Mouse (Mus musculus): ENCODE data around the gene Rabac1. TPM values are rescaled to one million over a fixed set of nuclear protein-coding genes. Genes with fewer than 3 reads are reported as not detected.

Rabac1 gene
- polyA plus RNA-seq, 1 experiment from 2014 or later: 73.1 TPM

DNA sequence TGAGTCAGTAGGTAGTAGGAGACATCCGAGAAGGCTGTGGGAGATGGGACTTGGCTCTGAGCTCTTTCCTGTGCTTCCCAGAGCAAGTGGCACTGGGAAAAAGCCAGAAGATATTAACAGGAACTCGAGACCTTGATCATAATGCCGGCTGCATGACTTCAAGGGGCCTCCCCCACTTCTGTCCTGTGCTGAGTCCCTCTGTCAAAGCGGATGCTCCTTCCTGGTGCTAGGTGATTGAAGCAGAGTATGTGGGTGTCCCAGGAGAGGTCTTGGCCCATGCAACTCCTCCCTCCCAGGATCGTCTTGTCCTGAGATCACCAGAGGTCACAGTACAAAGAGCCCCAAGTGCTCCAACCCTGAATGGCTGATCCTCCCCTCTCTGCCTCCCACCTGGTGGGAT, 1.3 kb upstream of the Rabac1 start:
- DNase-seq (ENCODE audit: extremely low spot score, low spot score): no peak
- peaks cover 15% of the 10 kb centered on the region for H3K4me1 ChIP-seq
- no peak overlapping the region for H3K27ac ChIP-seq
- no peaks in the 10 kb centered on the region for H3K27me3 ChIP-seq (ENCODE audit: poor library complexity, severe bottlenecking)
- 82% methylated on average over 5 of the region's 5 CpGs for WGBS
- H3K36me3 ChIP-seq (replicated peaks): no peaks in the 10 kb centered on the region
- 0 out of 2 replicates have a peak, but pooled peaks cover 4% of the 10 kb centered on the region for H3K9me3 ChIP-seq
- no peak overlapping the region for H3K4me3 ChIP-seq

DNA sequence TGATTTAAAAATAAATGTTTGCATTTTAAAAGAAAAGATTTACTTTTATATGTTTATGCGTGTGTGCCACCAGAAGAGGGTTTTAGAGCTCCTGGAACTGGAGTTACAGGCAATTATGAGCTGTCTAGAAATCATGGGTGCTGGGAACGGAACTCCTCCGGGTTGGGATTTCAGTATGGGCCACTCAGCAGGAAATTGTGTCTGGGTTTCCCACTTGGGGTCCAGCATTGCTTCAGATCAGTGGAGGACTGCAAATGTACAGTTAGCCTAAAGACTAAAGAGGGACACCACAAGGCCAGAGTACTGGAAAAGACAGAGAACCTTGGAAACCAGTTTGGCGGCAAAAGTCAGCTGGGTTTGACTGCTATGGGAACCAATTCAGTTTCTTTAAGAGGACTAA, 654 bp upstream of the Rabac1 start:
- Histone ChIP-seq H3K27ac (no peak overlapping the region), H3K9me3 (no peaks in the 10 kb centered on the region), H3K27me3 (ENCODE audit: poor library complexity, severe bottlenecking) (no peaks in the 10 kb centered on the region), H3K36me3 (replicated peaks) (no peaks in the 10 kb centered on the region), H3K4me1 (peaks cover 15% of the 10 kb centered on the region), H3K4me3 (no peak overlapping the region)
- no peak for DNase-seq (ENCODE audit: extremely low spot score, low spot score)
- 86% methylated on average over 4 of the region's 4 CpGs for WGBS

DNA sequence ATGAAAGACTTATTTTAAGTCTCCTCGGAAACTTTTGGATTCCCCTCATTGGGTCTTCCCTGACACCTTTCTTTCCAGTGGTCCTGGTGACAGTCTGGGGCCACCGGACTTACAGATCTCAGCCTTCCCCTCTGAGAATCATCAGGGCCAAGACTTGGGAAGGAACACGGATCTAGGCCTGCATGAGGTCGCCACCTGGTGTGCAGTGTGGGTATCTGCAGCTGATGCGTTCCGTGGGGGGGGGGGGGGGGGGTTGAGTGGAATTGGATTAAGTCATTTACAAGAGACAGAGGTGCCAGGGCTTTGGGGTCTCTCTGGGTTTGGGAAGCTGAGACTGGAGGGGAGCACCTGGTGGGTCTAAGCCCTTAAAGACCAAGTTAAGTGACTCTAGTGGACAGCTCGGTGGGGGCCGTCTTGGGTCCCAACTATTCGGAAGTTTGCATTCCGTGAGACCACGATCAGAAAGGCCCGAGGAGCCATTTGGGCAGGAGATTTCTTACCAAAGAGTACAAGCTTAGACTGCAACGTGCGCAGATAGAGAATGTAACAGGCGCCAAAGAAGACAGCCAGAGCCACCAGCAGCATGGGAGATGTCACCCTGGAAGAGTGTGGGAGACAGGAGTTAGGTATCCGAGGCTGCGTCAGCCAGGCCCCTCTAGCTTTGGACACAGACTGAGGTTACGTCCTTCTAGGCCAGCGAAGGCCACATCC, 1.1 kb downstream of the Rabac1 start:
- 11% methylated on average over 19 of the region's 19 CpGs for WGBS
- peak; percentile 65 for DNase-seq (ENCODE audit: extremely low spot score, low spot score)
- H3K4me3 ChIP-seq: peak overlapping the region; percentile 72
- H3K36me3 ChIP-seq (replicated peaks): no peaks in the 10 kb centered on the region
- no peaks in the 10 kb centered on the region for H3K9me3 ChIP-seq
- H3K4me1 ChIP-seq: peaks cover 15% of the 10 kb centered on the region
- no peaks in the 10 kb centered on the region for H3K27me3 ChIP-seq (ENCODE audit: poor library complexity, severe bottlenecking)
- H3K27ac ChIP-seq: peak overlapping the region; percentile 85

DNA sequence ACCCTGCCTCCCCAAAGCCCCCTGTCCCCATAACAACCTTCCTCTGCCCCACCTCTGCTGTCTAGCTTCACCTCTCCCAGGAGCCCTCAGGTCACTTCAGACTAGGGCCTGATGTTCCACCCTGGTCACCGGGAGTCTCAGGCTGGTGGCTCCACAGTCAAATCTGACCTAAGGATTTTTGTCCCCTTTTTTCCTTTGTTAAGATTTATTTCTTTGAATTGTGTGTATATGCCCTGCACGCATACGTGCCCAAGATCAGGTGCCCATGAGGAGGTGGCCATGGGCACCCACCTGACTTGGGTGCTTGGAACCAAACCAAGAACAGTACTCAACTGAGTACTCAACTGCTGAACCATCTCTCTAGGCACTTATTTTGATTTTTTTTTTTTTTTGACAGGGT, 2.2 kb downstream of the Rabac1 start:
- no peak overlapping the region for H3K4me3 ChIP-seq

DNA sequence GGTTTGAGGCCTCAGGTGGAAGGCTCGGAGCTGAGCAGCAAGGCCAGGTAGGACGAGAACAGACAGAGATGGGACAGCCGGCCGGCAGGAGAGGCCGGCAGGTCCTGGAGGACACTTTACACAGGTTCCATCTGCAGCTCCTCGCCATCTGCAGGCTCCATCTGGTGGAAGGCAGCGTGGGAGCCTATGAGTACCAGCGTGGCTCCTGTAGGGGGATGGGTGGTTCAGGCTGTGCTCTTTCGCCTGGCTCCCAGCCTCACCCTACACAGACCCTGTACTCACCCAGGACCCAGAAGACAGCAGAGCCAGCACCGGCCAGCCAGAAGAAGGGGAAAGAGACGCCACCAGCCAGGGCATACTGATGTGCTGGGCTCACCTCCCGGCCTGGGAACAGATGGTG, 2.7 kb downstream of the Rabac1 start:
- no peak overlapping the region for H3K27ac ChIP-seq
- DNase-seq (ENCODE audit: extremely low spot score, low spot score): no peak
- H3K4me1 ChIP-seq: peaks cover 19% of the 10 kb centered on the region
- H3K4me3 ChIP-seq: no peak overlapping the region
- H3K27me3 ChIP-seq (ENCODE audit: poor library complexity, severe bottlenecking): no peaks in the 10 kb centered on the region
- WGBS: 77% methylated on average over 12 of the region's 12 CpGs
- no peaks in the 10 kb centered on the region for H3K9me3 ChIP-seq
- no peaks in the 10 kb centered on the region for H3K36me3 ChIP-seq (replicated peaks)

More for the DNA sequence above, 2.2 kb downstream of the Rabac1 start:
- H3K27me3 ChIP-seq (ENCODE audit: poor library complexity, severe bottlenecking): no peaks in the 10 kb centered on the region
- no peak for DNase-seq (ENCODE audit: extremely low spot score, low spot score)
- H3K27ac ChIP-seq: no peak overlapping the region
- H3K9me3 ChIP-seq: no peaks in the 10 kb centered on the region
- H3K4me1 ChIP-seq: peaks cover 16% of the 10 kb centered on the region
- 96% methylated on average over 3 of the region's 3 CpGs for WGBS
- no peaks in the 10 kb centered on the region for H3K36me3 ChIP-seq (replicated peaks)

DNA sequence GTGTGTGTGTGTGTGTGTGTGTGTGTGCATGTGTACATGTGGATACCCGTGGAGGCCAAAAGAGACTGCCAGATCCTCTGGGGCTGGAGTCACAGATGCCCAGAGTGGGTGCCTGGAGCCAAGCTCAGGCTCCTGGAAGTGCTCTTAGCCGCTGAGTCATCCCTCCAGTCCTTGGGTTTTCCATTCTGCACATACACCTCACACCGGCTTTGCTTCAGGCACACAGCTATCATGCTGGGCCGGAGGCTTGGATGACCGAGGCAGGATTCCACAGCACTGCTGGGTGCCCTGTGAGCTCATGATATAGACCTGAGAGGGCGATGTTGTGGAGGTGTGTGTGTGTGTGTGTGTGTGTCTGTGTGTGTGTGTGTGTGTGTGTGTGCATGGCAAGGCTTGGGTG, 4.1 kb downstream of the Rabac1 start:
- H3K4me1 ChIP-seq: peaks cover 24% of the 10 kb centered on the region
- H3K27me3 ChIP-seq (ENCODE audit: poor library complexity, severe bottlenecking): no peaks in the 10 kb centered on the region
- WGBS: 71% methylated on average over 6 of the region's 6 CpGs
- H3K9me3 ChIP-seq: no peaks in the 10 kb centered on the region
- no peak overlapping the region for H3K4me3 ChIP-seq
- H3K27ac ChIP-seq: no peak overlapping the region
- H3K36me3 ChIP-seq (replicated peaks): no peaks in the 10 kb centered on the region
- DNase-seq (ENCODE audit: extremely low spot score, low spot score): no peak

DNA sequence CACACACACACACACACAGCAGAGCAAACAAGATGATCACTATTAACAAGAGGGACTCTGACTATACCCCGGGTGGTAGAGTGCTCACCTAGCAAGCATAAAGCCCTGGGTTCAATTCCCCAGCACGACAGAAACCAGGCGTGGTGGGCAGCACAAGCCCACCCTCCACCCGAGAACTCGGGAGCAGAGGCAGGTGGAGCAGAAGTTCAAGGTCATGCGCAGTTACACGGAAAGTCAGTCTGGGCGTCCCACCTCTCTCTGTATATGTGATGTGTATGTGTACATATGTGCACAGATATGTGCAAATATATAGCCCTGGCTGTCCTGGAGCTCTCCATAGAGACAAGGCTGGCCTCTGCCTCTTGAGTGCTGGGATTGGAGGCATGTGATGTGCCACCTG, 4.6 kb downstream of the Rabac1 start:
- H3K4me3 ChIP-seq: no peak overlapping the region
- H3K27me3 ChIP-seq (ENCODE audit: poor library complexity, severe bottlenecking): no peaks in the 10 kb centered on the region
- 87% methylated on average over 8 of the region's 8 CpGs for whole genome bisulfite sequencing

DNA sequence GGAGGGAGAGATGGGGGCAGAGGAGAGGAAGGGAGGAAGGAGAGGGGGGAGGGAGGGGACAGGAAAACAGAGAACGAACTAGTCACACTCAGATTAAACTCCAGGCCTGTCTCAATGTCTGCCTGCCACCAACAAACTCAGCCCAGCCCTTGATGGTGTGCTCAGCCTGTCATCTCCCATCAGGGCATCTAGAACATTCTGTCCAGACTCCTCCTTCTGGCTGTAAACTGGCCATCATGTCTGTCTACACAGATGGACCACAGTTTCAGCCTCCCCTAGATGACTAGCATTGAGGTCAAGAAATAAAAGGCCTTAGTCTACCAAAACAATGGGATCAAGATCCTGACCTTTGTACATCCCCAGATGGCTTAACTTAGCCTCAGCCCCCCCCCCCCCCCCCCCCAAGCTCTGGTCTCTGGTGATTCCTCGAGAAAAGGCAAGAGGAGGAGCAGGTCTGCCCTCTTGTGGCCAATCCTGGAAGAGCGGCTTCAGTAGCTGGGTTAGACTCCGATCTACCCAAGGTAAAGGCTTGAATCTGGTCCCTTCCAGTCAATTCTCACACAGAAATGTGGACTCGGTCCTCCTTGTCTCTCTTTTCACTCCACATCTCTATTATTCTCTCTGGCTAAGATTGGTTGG, 7.5 kb downstream of the Rabac1 start:
- Histone ChIP-seq H3K4me1 (peaks cover 9% of the 10 kb centered on the region; the same call in 1 of the 2 replicates), H3K27me3 (ENCODE audit: poor library complexity, severe bottlenecking) (no peaks in the 10 kb centered on the region), H3K4me3 (no peak overlapping the region), H3K36me3 (replicated peaks) (no peaks in the 10 kb centered on the region), H3K27ac (no peak overlapping the region), H3K9me3 (no peaks in the 10 kb centered on the region)
- peak; percentile 79 for DNase-seq (ENCODE audit: extremely low spot score, low spot score)
- 16% methylated on average over 5 of the region's 5 CpGs for WGBS

More for the DNA sequence above, 4.6 kb downstream of the Rabac1 start:
- Histone ChIP-seq H3K36me3 (replicated peaks) (no peaks in the 10 kb centered on the region), H3K9me3 (no peaks in the 10 kb centered on the region), H3K4me1 (peaks cover 24% of the 10 kb centered on the region), H3K27ac (no peak overlapping the region)
- DNase-seq (ENCODE audit: extremely low spot score, low spot score): no peak

DNA sequence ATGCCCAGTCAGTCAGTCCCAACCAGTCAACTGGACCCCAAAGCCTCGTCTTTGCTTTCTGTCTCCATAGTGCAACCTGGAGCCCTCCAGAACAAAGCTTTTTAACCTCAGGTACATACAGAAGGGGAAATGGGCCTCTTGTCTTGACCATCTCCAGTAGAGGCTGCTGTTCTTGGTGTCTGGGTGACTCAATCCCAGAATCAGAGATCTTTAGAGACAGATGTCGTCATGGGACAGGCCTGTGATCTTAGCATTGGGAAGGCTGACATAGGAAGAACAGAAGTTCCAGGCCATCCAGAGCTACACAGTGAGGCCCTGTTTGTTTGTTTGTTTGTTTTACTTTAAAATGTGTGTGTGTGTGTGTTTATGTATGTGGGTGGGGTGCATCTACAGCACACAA, 8.3 kb downstream of the Rabac1 start:
- peaks cover 9% of the 10 kb centered on the region; the same call in 1 of the 2 replicates for H3K4me1 ChIP-seq
- DNase-seq (ENCODE audit: extremely low spot score, low spot score): no peak
- no peaks in the 10 kb centered on the region for H3K9me3 ChIP-seq
- no peaks in the 10 kb centered on the region for H3K36me3 ChIP-seq (replicated peaks)
- H3K27me3 ChIP-seq (ENCODE audit: poor library complexity, severe bottlenecking): no peaks in the 10 kb centered on the region
- H3K4me3 ChIP-seq: no peak overlapping the region
- WGBS: 92% methylated on average over 2 of the region's 2 CpGs
- H3K27ac ChIP-seq: no peak overlapping the region

DNA sequence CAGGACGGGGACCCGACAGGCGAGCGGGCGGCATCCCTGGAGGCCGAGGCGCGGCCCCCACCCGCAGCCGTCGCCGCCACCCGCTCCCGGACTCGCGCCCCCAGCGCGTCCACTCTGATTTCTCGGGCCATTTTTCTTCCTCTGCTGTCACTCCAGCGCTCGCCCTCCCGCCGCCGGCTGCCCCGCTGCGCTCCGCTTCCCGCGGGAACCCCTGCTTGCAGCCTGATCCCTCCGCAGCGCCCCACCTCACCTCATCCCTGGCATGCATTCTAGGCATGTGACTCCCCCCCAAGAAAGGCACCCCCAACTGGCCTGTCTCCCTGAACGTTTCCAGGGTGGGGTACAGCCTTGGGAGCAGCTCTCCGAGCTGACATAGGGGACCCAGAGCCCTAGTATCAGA, 17.3 kb downstream of the Rabac1 start:
- peaks cover 37% of the 10 kb centered on the region for H3K4me1 ChIP-seq
- H3K4me3 ChIP-seq: peak overlapping the region; percentile 55
- no peak overlapping the region for H3K27ac ChIP-seq
- WGBS: 2% methylated on average over 33 of the region's 33 CpGs
- H3K36me3 ChIP-seq (replicated peaks): no peaks in the 10 kb centered on the region
- no peak for DNase-seq (ENCODE audit: extremely low spot score, low spot score)
- no peaks in the 10 kb centered on the region for H3K9me3 ChIP-seq
- H3K27me3 ChIP-seq (ENCODE audit: poor library complexity, severe bottlenecking): peaks cover 73% of the 10 kb centered on the region

DNA sequence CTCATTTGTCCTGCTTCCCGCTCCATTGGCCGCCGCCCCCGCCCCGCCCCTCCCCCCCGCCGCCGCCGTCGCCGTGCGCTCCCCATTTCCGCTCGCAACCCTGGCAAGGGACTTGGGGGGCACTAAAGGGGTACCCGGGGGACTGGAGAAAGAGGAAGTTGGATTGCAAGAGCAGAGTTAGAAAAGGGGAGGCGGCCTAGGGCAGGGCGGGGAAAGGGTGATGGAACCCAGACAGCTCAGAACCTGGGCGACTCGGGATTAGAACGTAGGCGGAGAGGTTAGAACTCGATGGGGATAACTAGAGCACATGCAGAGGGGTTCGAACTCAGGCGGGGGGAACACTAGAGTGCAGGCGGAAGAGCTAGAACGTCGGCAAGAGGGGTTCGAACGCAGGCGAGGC, 18.1 kb downstream of the Rabac1 start:
- H3K4me3 ChIP-seq: peak overlapping the region; percentile 55
- peaks cover 45% of the 10 kb centered on the region for H3K4me1 ChIP-seq
- no peaks in the 10 kb centered on the region for H3K9me3 ChIP-seq
- H3K36me3 ChIP-seq (replicated peaks): no peaks in the 10 kb centered on the region
- peak overlapping the region; percentile 80 for H3K27ac ChIP-seq
- no peak for DNase-seq (ENCODE audit: extremely low spot score, low spot score)
- WGBS: under 1% methylated on average over 30 of the region's 30 CpGs
- H3K27me3 ChIP-seq (ENCODE audit: poor library complexity, severe bottlenecking): peaks cover 81% of the 10 kb centered on the region

DNA sequence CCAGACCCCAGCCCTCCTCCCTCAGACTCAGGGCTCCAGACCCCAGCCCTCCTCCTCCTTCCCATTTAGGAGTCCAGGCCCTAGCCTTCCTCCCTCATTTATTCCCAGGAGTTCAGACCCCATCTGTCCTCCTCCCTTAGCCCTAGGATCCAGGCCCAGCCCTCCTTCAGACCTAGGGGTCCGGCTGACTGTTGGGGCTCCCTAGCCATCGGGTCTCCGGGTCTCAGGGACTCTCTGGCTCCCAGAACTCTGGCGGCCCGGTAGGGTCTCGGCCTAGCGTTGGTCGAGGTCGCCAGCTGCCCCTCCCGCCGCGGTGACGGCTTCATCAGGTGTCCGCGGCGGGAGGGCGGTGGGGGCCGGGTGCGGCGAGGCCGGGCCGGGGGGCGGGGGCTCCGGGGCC, 18.6 kb downstream of the Rabac1 start:
- H3K4me3 ChIP-seq: peak overlapping the region; percentile 55
- peak overlapping the region; percentile 80 for H3K27ac ChIP-seq
- peaks cover 86% of the 10 kb centered on the region for H3K27me3 ChIP-seq (ENCODE audit: poor library complexity, severe bottlenecking)
- no peak for DNase-seq (ENCODE audit: extremely low spot score, low spot score)
- under 1% methylated on average over 24 of the region's 24 CpGs for WGBS
- peaks cover 45% of the 10 kb centered on the region for H3K4me1 ChIP-seq
- H3K9me3 ChIP-seq: no peaks in the 10 kb centered on the region
- H3K36me3 ChIP-seq (replicated peaks): no peaks in the 10 kb centered on the region

DNA sequence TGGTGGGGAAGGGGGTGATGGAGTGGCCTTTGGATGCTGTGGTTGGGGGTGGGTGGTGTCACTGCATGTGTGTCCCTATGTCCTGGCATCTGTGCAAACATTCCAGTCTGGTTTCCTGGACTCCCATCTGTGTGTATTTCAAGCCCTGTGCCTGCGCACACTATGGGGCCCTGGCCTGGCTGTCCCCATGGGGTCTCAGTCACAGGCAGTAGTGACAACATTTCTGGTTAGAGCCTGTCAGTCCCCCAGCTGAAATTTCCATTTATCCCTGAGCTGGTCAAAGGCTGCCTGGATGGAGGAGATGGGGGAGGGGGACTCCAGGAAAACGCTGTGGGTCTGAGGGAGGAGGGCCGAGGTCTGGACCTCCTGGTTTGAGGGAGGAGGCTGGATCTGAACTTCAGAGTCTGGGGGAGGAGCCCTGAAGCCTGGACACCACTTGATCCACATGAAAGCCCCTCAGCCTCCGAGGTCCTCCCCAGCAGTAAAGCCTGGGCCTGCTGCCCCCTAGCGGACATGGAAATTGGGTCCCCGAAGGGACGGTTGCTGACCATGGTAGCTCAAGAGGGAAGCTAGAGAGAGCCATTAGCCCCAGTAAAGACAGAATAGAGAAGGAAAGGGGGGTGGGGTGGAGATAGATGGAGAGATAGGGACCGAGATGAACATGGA, 22.5 kb downstream of the Rabac1 start:
- DNase-seq (ENCODE audit: extremely low spot score, low spot score): peak; percentile 86
- peaks cover 100% of the 10 kb centered on the region for H3K27me3 ChIP-seq (ENCODE audit: poor library complexity, severe bottlenecking)
- H3K9me3 ChIP-seq: no peaks in the 10 kb centered on the region
- H3K4me3 ChIP-seq: no peak overlapping the region
- no peaks in the 10 kb centered on the region for H3K36me3 ChIP-seq (replicated peaks)
- peaks cover 47% of the 10 kb centered on the region for H3K4me1 ChIP-seq
- H3K27ac ChIP-seq: no peak overlapping the region
- 0% methylated on average over 8 of the region's 8 CpGs for WGBS
